Mouse (Mus musculus): ENCODE data around the gene Lats1. TPM values are rescaled to one million over a fixed set of nuclear protein-coding genes. Genes with fewer than 3 reads are reported as not detected.

Lats1 gene
- 5.1 and 5.2 TPM in 2 replicates for polyA plus RNA-seq (2016; fragmentation: Nextera tagmentation; extraction: Ambion mirVana)

DNA sequence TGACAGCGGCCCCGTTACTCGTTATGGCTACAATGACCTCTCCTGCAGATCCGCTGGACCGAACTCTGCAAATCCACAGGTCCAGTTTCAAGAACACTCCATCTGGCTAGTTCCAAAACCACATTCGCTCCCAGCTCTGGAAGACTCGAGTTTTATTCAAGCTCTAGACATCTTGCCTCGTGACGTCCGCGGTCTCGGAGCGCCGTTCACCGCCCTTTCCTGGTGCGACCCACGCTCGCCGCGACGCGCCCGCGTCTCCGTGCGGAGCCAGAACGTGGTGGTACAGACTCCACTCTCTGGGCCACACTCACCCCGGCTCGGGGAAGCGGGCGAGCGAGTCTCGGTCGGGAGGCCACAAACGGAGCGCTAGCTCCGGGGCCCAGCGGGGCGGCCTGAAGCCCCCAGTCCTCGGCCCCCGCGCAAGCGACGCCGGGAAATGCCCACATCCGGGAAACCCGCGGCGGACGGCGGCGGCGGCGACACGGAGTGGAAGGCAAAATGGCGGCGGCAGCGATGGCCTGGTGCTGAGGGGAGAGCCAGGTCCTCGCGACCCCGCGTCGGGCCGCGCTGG lies at the start of gene Lats1, which contains the start of gene Pcmt1:
Gene Lats1 (plus strand): TSS at position 484 of the 571 bp plus-strand sequence.
Gene Pcmt1 (minus strand): TSS at position 406 of the 571 bp plus-strand sequence.
- WGBS (ENCODE audit: insufficient replicate concordance): under 1% methylated on average over 65 of the region's 65 CpGs
- Histone ChIP-seq H3K4me3 (peak within 1 kb of the TSS; percentile 87), H3K36me3 (peaks cover 41% of the 10 kb centered on the region), H3K9ac (peak within 1 kb of the TSS; percentile 98), H3K27me3 (replicated peaks) (no peaks in the 10 kb centered on the region), H3K9me3 (replicated peaks) (no peaks in the 10 kb centered on the region), H3K27ac (peak within 1 kb of the TSS; percentile 95), H3K4me2 (peak within 1 kb of the TSS; percentile 82), H3K4me1 (peaks cover 53% of the 10 kb centered on the region)
- peak; percentile 81 for ATAC-seq

- no peak for ATAC-seq
Measured at GRCm38 (mm10) chr10:7640366-7640765, 40.6 kb upstream of the Lats1 start.

GRCm38 (mm10) chr10:7645911-7646310 lies 35.1 kb upstream of the Lats1 start:
- Histone ChIP-seq H3K36me3 (peaks cover 81% of the 10 kb centered on the region), H3K4me3 (no peak overlapping the region), H3K4me1 (no peaks in the 10 kb centered on the region), H3K27ac (no peak overlapping the region), H3K4me2 (no peak overlapping the region), H3K9me3 (replicated peaks) (no peaks in the 10 kb centered on the region), H3K9ac (no peak overlapping the region), H3K27me3 (replicated peaks) (no peaks in the 10 kb centered on the region)
- ATAC-seq: no peak
- WGBS (ENCODE audit: insufficient replicate concordance): 80% methylated on average over 2 of the region's 2 CpGs

More at GRCm38 (mm10) chr10:7640366-7640765, 40.6 kb upstream of the Lats1 start:
- no peak overlapping the region for H3K4me3 ChIP-seq
- H3K4me2 ChIP-seq: no peak overlapping the region
- H3K9me3 ChIP-seq (replicated peaks): no peaks in the 10 kb centered on the region
- H3K27ac ChIP-seq: no peak overlapping the region
- H3K36me3 ChIP-seq: peaks cover 85% of the 10 kb centered on the region
- H3K9ac ChIP-seq: no peak overlapping the region
- H3K27me3 ChIP-seq (replicated peaks): no peaks in the 10 kb centered on the region
- 93% methylated on average over 12 of the region's 12 CpGs for WGBS (ENCODE audit: insufficient replicate concordance)
- H3K4me1 ChIP-seq: no peaks in the 10 kb centered on the region

- Histone ChIP-seq H3K36me3 (peaks cover 58% of the 10 kb centered on the region), H3K27ac (no peak overlapping the region), H3K4me2 (no peak overlapping the region), H3K9me3 (replicated peaks) (no peaks in the 10 kb centered on the region), H3K9ac (no peak overlapping the region), H3K27me3 (replicated peaks) (no peaks in the 10 kb centered on the region), H3K4me3 (no peak overlapping the region), H3K4me1 (0 out of 2 replicates have a peak, but pooled peaks cover under 1% of the 10 kb centered on the region)
- ATAC-seq: no peak
- WGBS (ENCODE audit: insufficient replicate concordance): 86% methylated on average over 4 of the region's 4 CpGs
Measured at GRCm38 (mm10) chr10:7649059-7649458, 32.0 kb upstream of the Lats1 start.

DNA sequence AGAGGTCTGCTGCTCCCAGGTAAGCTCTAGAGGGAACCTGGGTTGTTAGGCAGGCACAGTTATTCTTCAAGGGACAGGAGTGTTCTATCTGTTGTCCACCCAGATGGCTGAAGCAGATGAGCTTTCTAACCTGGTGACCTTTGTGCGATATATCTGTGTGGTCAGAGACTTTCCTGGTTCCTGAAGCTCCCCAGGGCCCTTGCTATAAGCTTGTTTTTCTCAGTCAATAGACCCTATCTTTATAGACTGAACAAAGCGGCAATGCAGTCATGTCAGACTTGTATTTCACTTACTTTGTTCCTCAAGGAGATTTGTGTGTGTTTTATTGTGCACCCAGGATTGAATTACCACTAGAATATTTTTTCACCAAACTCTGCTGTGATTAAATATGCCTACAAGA lies 30.0 kb upstream of the Lats1 start:
- no peak overlapping the region for H3K27ac ChIP-seq
- peaks cover 54% of the 10 kb centered on the region for H3K36me3 ChIP-seq
- peaks cover 11% of the 10 kb centered on the region for H3K4me1 ChIP-seq
- H3K9ac ChIP-seq: no peak overlapping the region
- 81% methylated on average over 2 of the region's 2 CpGs for WGBS (ENCODE audit: insufficient replicate concordance)
- no peak overlapping the region for H3K4me3 ChIP-seq
- no peaks in the 10 kb centered on the region for H3K9me3 ChIP-seq (replicated peaks)
- ATAC-seq: no peak
- no peak overlapping the region for H3K4me2 ChIP-seq
- H3K27me3 ChIP-seq (replicated peaks): no peaks in the 10 kb centered on the region

DNA sequence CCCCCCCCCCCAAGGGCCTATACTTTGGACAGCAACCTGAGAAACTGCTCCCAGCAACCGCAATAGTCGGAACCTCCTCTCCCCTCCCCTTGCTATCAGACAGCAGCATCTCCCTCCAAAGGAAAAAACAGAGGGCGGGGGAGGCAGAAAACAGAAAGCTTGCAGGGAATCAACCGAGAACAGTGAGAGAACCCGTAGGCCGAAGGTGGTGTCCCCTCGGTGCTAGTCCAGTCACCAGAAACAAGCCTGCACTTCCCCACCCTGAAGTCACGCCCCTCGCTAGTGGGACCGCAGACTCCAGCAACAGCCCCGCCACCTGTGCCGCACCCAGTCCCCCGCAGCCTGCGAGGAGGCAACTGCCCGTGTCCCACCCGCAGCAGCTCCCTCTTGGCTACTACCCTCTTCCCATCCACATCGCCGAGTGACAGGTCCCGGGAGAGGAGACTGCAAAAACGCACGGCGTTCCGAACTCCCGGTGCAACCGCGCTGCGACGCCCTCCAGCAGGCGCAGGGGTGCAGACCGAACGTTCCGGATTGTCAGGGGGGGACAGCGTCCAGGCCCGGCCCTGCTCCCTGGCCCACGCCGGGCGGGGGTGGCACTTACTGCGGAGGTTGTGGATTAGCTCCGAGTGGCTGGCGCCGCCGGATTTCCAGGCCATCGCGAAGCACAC lies 18.4 kb upstream of the Lats1 start:
- H3K27ac ChIP-seq: peak overlapping the region; percentile 95
- H3K4me1 ChIP-seq: peaks cover 45% of the 10 kb centered on the region
- no peaks in the 10 kb centered on the region for H3K9me3 ChIP-seq (replicated peaks)
- WGBS (ENCODE audit: insufficient replicate concordance): under 1% methylated on average over 44 of the region's 44 CpGs
- peaks cover 16% of the 10 kb centered on the region; the same call in 1 of the 2 replicates for H3K36me3 ChIP-seq
- peak overlapping the region; percentile 92 for H3K4me2 ChIP-seq
- peak overlapping the region; percentile 94 for H3K9ac ChIP-seq
- no peaks in the 10 kb centered on the region for H3K27me3 ChIP-seq (replicated peaks)
- peak overlapping the region; percentile 81 for H3K4me3 ChIP-seq
- ATAC-seq: peak; percentile 79

GRCm38 (mm10) chr10:7663159-7664026 lies 17.6 kb upstream of the Lats1 start:
- peak overlapping the region; percentile 94 for H3K9ac ChIP-seq
- peak; percentile 88 for ATAC-seq
- peak overlapping the region; percentile 92 for H3K4me2 ChIP-seq
- peak overlapping the region; percentile 95 for H3K27ac ChIP-seq
- H3K36me3 ChIP-seq: peaks cover 10% of the 10 kb centered on the region; the same call in 1 of the 2 replicates
- WGBS (ENCODE audit: insufficient replicate concordance): under 1% methylated on average over 58 of the region's 64 CpGs
- no peaks in the 10 kb centered on the region for H3K9me3 ChIP-seq (replicated peaks)
- peaks cover 51% of the 10 kb centered on the region for H3K4me1 ChIP-seq
- H3K4me3 ChIP-seq: peak overlapping the region; percentile 81
- no peaks in the 10 kb centered on the region for H3K27me3 ChIP-seq (replicated peaks)

GRCm38 (mm10) chr10:7664027-7664526 lies 16.9 kb upstream of the Lats1 start:
- Histone ChIP-seq H3K4me3 (peak overlapping the region; percentile 81), H3K36me3 (peaks cover 4% of the 10 kb centered on the region; the same call in 1 of the 2 replicates), H3K9me3 (replicated peaks) (no peaks in the 10 kb centered on the region), H3K9ac (peak overlapping the region; percentile 94), H3K4me2 (peak overlapping the region; percentile 92), H3K27ac (peak overlapping the region; percentile 95), H3K4me1 (peaks cover 49% of the 10 kb centered on the region), H3K27me3 (replicated peaks) (no peaks in the 10 kb centered on the region)
- WGBS (ENCODE audit: insufficient replicate concordance): 43% methylated on average over 6 of the region's 6 CpGs
- no peak for ATAC-seq

GRCm38 (mm10) chr10:7664889-7665288 lies 16.1 kb upstream of the Lats1 start:
- no peaks in the 10 kb centered on the region for H3K27me3 ChIP-seq (replicated peaks)
- no peak for ATAC-seq
- H3K27ac ChIP-seq: no peak overlapping the region
- no peak overlapping the region for H3K4me2 ChIP-seq
- no peak overlapping the region for H3K9ac ChIP-seq
- H3K36me3 ChIP-seq: peaks cover 6% of the 10 kb centered on the region
- WGBS (ENCODE audit: insufficient replicate concordance): 86% methylated on average over 1 of the region's 1 CpGs
- no peaks in the 10 kb centered on the region for H3K9me3 ChIP-seq (replicated peaks)
- peaks cover 42% of the 10 kb centered on the region for H3K4me1 ChIP-seq
- no peak overlapping the region for H3K4me3 ChIP-seq

DNA sequence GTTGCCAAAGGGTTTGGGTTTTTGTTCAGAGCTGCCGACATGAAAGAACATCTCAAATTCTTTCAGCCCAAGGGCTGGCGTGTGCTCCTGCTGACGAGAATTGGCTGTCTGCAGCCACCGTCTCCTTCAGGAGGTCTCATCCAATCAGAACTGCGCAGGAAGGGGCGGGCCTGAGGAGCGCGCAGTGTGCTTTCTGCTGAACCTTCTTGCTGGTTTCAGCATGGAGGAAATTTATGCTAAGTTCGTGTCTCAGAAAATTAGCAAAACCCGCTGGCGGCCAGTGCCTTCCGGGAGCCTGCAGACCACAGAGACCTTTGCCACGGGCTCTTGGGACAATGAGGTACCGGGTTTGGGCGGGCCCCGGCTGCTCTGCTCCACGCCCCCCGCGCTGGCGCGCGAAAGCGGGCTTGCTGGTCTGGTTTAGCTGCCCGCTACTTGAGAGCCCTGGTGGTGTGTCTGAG lies 13.6 kb upstream of the Lats1 start, which contains the start of gene Nup43:
Gene Nup43 (plus strand): TSS at position 162 of the 461 bp plus-strand sequence.
- peak within 1 kb of the TSS; percentile 82 for H3K27ac ChIP-seq
- WGBS (ENCODE audit: insufficient replicate concordance): under 1% methylated on average over 24 of the region's 24 CpGs
- peak; percentile 72 for ATAC-seq

DNA sequence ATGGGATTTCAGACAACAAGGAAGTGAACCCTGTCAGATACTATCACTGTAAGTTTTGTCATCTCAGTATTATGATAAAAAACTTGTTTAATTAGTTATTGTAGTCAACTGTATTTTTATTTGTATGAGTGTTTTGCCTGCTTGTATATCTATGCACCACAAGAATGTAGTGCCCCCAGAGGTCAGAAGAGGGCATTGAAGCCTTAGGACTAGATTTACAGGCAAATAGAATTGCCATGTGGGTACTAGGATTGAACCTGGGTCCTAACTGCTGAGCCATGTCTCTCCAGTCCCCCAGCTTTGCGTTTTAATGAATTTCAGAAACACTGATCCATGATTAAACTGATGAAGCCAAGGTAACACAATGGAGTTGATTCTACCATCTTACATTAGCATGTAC lies 7.3 kb upstream of the Lats1 start:
- WGBS (ENCODE audit: insufficient replicate concordance): 43% methylated on average over 1 of the region's 1 CpGs
- H3K4me3 ChIP-seq: no peak overlapping the region
- ATAC-seq: peak; percentile 66; the same call in 1 of the 2 replicates
- H3K9ac ChIP-seq: no peak overlapping the region
- H3K36me3 ChIP-seq: peaks cover 85% of the 10 kb centered on the region
- H3K4me1 ChIP-seq: peaks cover 7% of the 10 kb centered on the region
- H3K27me3 ChIP-seq (replicated peaks): no peaks in the 10 kb centered on the region
- no peaks in the 10 kb centered on the region for H3K9me3 ChIP-seq (replicated peaks)
- no peak overlapping the region for H3K4me2 ChIP-seq
- H3K27ac ChIP-seq: no peak overlapping the region

More for the DNA sequence above, 13.6 kb upstream of the Lats1 start, which contains the start of gene Nup43:
- Histone ChIP-seq H3K9me3 (replicated peaks) (no peaks in the 10 kb centered on the region), H3K4me3 (peak within 1 kb of the TSS; percentile 89), H3K4me1 (peaks cover 28% of the 10 kb centered on the region), H3K4me2 (peak within 1 kb of the TSS; percentile 77), H3K9ac (peak within 1 kb of the TSS; percentile 79), H3K36me3 (peaks cover 29% of the 10 kb centered on the region), H3K27me3 (replicated peaks) (no peaks in the 10 kb centered on the region)
